Mouse (Mus musculus): ENCODE measurements around the gene Gpbp1l1. TPM values are rescaled to one million over a fixed set of nuclear protein-coding genes. Genes with fewer than 3 reads are reported as not detected.

Gpbp1l1 gene
- polyA plus RNA-seq, 1 experiment from 2014 or later, result 35.3 TPM

Other genes starting within 250 kb of the Gpbp1l1 start
- 16.1 and 17.5 TPM in 2 replicates for gene Mast2, start 93.5 kb upstream of the Gpbp1l1 start, polyA plus RNA-seq (2016; fragmentation: Nextera tagmentation; extraction: Ambion mirVana)
- gene Ipp, start 50.1 kb upstream of the Gpbp1l1 start, polyA plus RNA-seq (2016; fragmentation: Nextera tagmentation; extraction: Ambion mirVana), result 16.9 and 19.1 TPM in 2 replicates
- gene Tmem69, start 1.7 kb upstream of the Gpbp1l1 start, polyA plus RNA-seq (2016; fragmentation: Nextera tagmentation; extraction: Ambion mirVana), result 25.6 and 27.7 TPM in 2 replicates
- gene Ccdc17, start 39.0 kb downstream of the Gpbp1l1 start, polyA plus RNA-seq (2016; fragmentation: Nextera tagmentation; extraction: Ambion mirVana), result 1.6 and 1.7 TPM in 2 replicates
- 333 and 342 TPM in 2 replicates for gene Nasp, start 70.3 kb downstream of the Gpbp1l1 start, polyA plus RNA-seq (2016; fragmentation: Nextera tagmentation; extraction: Ambion mirVana)
- 644 and 663 TPM in 2 replicates for gene Akr1a1, start 94.0 kb downstream of the Gpbp1l1 start, polyA plus RNA-seq (2016; fragmentation: Nextera tagmentation; extraction: Ambion mirVana)
- 1,415 and 1,463 TPM in 2 replicates for gene Prdx1, start 127.9 kb downstream of the Gpbp1l1 start, polyA plus RNA-seq (2016; fragmentation: Nextera tagmentation; extraction: Ambion mirVana)
- gene Mmachc, start 150.7 kb downstream of the Gpbp1l1 start, polyA plus RNA-seq (2016; fragmentation: Nextera tagmentation; extraction: Ambion mirVana), result 39.8 and 40.8 TPM in 2 replicates
- gene Ccdc163, start 150.9 kb downstream of the Gpbp1l1 start, polyA plus RNA-seq (2016; fragmentation: Nextera tagmentation; extraction: Ambion mirVana), result 38.3 and 38.5 TPM in 2 replicates
- gene Tesk2, start 163.3 kb downstream of the Gpbp1l1 start, polyA plus RNA-seq (2016; fragmentation: Nextera tagmentation; extraction: Ambion mirVana), result 8.8 and 9.7 TPM in 2 replicates
- 39.7 and 41.7 TPM in 2 replicates for gene Toe1, start 250.0 kb downstream of the Gpbp1l1 start, polyA plus RNA-seq (2016; fragmentation: Nextera tagmentation; extraction: Ambion mirVana)

Data from embryonic facial prominence, embryonic 10.5 days (tissue).